Mouse (Mus musculus) hindbrain, embryonic 14.5 days (tissue): ENCODE data around the gene Slc7a1. TPM values are rescaled to one million over a fixed set of nuclear protein-coding genes. Genes with fewer than 3 reads are reported as not detected.

Experiments used
- ATAC-seq: fragments of 200-750 bp; cut with Nextera tagmentation; 2 replicates; pipeline ENCODE4 v1.8.0; 2017; ENCODE audit warnings: moderate number of reproducible peaks, mild to moderate bottlenecking, moderate TSS enrichment, moderate library complexity; ENCODE audit not compliant: low FRiP score
- DNase-seq: peaks from one replicate; pipeline ENCODE4 v3.0.0-alpha.2; 2015; ENCODE audit warnings: low spot score
- H3K27ac ChIP-seq: fragments of 300-500 bp; sonication (generic); 2 replicates; pipeline ENCODE4 v1.5.1; 2014; ENCODE audit warnings: mild to moderate bottlenecking, moderate library complexity
- H3K27me3 ChIP-seq: fragments of 300-500 bp; sonication (generic); 2 replicates; pipeline ENCODE4 v1.6.1; 2014; ENCODE audit warnings: mild to moderate bottlenecking, low read length, mixed read lengths; ENCODE audit not compliant: control insufficient read depth, insufficient read depth
- H3K36me3 ChIP-seq: fragments of 300-500 bp; sonication (generic); replicated peaks from 2 replicates; pipeline ENCODE4 v1.6.1; 2014; ENCODE audit not compliant: control insufficient read depth, insufficient read depth
- H3K4me1 ChIP-seq: fragments of 300-500 bp; sonication (generic); replicated peaks from 2 replicates; pipeline ENCODE4 v1.6.1; 2014; ENCODE audit warnings: antibody characterized with exemption, low read length, mixed read lengths; ENCODE audit not compliant: control insufficient read depth, insufficient read depth
- H3K4me2 ChIP-seq: fragments of 300-500 bp; sonication (generic); replicated peaks from 2 replicates; pipeline ENCODE4 v1.6.1; 2014; ENCODE audit warnings: mild to moderate bottlenecking, moderate library complexity
- H3K4me3 ChIP-seq: fragments of 300-500 bp; sonication (generic); replicated peaks from 2 replicates; pipeline ENCODE4 v1.5.1; 2014; ENCODE audit warnings: mild to moderate bottlenecking, low read length
- H3K9ac ChIP-seq: fragments of 300-500 bp; sonication (generic); 2 replicates; pipeline ENCODE4 v1.6.1; 2014
- H3K9me3 ChIP-seq: fragments of 300-500 bp; sonication (generic); 2 replicates; pipeline ENCODE4 v1.6.1; 2016; ENCODE audit warnings: low read length; ENCODE audit not compliant: control insufficient read depth
- WGBS: fragments of 180-500 bp; shearing (Covaris S2); extraction: QIAGEN DNeasy Blood & Tissue Kit; methylation state at CpG from one replicate; pipeline ENCODE4 v1.1.7; 2014; 5-methylcytosine and 5-hydroxymethylcytosine counted together
- polyA plus RNA-seq: library from polyadenylated mRNA; unstranded; fragments of >200 nt; fragmentation: Nextera tagmentation; extraction: Ambion mirVana; gene quantifications from 2 replicates; pipeline ENCODE4 v1.2.1, GENCODE M21; 2014

Slc7a1 gene
- polyA plus RNA-seq, 1 experiment from 2014 or later, result 58.4 TPM

DNA sequence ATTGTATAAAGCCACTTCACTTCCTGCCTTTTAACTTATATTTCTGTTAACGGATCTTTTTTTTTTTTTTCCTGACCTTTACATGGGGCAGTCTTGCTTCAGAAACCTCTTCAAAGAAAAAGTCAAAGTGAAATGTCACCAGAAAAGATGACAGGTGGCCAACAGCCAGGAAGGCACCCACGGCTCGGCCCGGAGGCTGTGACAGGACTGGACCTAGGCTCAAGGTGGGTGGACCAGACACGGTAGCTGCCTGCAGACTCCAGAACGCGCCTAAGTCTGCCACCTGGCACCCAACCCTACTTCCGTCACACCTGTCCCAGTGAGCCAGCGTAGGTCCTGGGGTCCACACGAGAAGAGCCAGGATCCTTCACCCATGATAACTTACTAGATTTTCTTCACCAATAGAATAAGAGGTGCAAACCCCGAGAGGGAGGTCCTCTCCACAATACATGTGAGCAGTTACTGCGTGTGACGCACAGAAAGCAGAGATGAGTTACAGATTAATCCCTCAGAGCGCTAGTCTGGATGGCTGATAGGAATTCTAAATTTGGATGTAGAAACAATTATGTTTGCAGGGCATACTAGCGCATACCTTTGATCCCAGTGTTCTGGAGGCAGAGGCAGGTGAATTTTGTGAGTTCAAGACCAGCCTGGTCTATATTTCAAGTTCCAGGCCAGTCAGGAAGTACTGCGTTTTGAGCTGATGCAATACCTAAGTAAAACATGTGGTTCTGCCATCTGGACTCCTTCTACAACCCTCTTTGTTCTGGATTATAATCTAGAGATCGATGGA is 22.1 kb downstream of the Slc7a1 start:
- H3K27me3 ChIP-seq, result no peaks in the 10 kb centered on the region
- H3K4me2 ChIP-seq, result no peak overlapping the region
- WGBS, result 91% methylated on average over 17 of the region's 17 CpGs
- H3K9me3 ChIP-seq, result no peaks in the 10 kb centered on the region
- no peak overlapping the region for H3K9ac ChIP-seq
- DNase-seq (no peak), ATAC-seq (no peak)
- H3K27ac ChIP-seq, result no peak overlapping the region
- H3K36me3 ChIP-seq, result no peaks in the 10 kb centered on the region
- no peak overlapping the region for H3K4me3 ChIP-seq
- no peaks in the 10 kb centered on the region for H3K4me1 ChIP-seq

DNA sequence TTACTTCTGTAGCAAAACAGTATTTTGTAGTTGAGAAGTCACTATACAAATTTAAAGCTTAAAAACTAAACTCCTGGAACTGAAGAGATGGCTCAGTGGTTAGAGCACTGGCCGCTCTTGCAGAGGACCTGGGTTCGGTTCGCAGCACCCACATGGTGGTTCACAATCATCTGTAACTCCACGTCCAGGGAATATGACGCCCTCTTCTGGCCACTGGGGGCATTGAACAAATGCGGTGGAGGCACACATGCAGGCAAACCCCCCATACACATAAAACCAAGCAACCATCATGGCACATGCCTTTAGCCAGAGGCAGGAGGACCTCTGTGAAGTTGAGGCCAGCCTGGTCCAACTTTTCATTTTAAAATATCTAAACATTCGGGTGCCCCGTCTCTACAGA is 23.3 kb downstream of the Slc7a1 start:
- WGBS, result 97% methylated on average over 8 of the region's 8 CpGs
- Histone ChIP-seq H3K27me3 (no peaks in the 10 kb centered on the region), H3K4me3 (no peak overlapping the region), H3K36me3 (no peaks in the 10 kb centered on the region), H3K27ac (no peak overlapping the region), H3K4me2 (no peak overlapping the region), H3K4me1 (no peaks in the 10 kb centered on the region), H3K9me3 (no peaks in the 10 kb centered on the region), H3K9ac (no peak overlapping the region)
- no peak for DNase-seq
- ATAC-seq, result no peak

DNA sequence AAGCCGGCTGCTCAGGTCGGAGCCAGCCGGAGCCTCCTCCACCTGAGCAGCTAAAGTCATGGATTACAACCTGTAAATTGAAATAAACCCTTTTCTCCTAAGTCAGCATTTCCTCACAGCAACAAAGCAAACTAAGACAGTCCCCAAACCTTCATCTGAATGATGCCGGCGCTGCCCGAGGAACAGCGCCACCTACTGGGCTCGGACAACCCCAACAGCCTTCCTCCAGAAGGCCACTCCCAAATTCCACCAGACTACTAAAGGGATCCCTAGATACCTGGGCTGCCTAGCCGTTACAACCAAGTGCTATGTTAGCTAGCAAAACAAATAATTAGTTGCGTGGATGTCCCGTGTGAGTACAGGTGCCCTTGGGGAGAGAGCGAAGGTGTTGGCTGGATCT is 24.2 kb downstream of the Slc7a1 start:
- Histone ChIP-seq H3K4me3 (no peak overlapping the region), H3K9ac (no peak overlapping the region), H3K4me2 (no peak overlapping the region), H3K36me3 (no peaks in the 10 kb centered on the region), H3K27me3 (no peaks in the 10 kb centered on the region), H3K4me1 (no peaks in the 10 kb centered on the region), H3K9me3 (no peaks in the 10 kb centered on the region), H3K27ac (no peak overlapping the region)
- WGBS, result 73% methylated on average over 12 of the region's 12 CpGs
- ATAC-seq (no peak), DNase-seq (no peak)

DNA sequence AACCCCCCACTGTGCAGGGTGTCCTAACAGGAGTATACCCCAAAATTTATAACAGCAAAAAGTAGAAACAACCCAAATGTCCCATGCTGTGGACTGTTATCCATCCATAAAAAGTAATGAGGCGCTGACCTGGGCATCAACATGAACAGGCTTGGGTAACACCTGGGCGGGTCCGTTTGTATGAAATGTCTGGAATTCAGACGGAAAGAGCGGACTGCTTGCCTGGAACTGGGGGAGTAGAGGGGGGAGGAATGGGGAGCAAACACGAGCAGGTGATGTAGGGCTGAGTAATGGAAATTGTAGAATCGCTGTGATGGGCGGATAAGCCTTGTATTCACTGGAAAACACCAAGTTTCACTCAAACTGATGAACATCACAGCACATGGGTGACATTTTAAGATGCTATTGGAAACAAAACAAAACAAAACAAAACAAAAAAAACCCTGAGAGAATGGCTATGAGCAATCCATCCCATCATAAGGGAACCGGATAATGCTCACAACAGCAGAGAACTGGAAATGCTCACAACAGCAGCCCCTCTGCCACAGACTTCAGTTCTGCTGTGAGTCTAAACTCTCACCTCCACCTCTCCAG is 26.5 kb downstream of the Slc7a1 start:
- Histone ChIP-seq H3K27ac (no peak overlapping the region), H3K4me1 (no peaks in the 10 kb centered on the region), H3K9me3 (peaks cover 3% of the 10 kb centered on the region; the same call in 1 of the 2 replicates), H3K36me3 (no peaks in the 10 kb centered on the region), H3K27me3 (no peaks in the 10 kb centered on the region), H3K4me2 (no peak overlapping the region), H3K4me3 (no peak overlapping the region), H3K9ac (no peak overlapping the region)
- WGBS, result 92% methylated on average over 9 of the region's 9 CpGs
- ATAC-seq (no peak), DNase-seq (no peak)

DNA sequence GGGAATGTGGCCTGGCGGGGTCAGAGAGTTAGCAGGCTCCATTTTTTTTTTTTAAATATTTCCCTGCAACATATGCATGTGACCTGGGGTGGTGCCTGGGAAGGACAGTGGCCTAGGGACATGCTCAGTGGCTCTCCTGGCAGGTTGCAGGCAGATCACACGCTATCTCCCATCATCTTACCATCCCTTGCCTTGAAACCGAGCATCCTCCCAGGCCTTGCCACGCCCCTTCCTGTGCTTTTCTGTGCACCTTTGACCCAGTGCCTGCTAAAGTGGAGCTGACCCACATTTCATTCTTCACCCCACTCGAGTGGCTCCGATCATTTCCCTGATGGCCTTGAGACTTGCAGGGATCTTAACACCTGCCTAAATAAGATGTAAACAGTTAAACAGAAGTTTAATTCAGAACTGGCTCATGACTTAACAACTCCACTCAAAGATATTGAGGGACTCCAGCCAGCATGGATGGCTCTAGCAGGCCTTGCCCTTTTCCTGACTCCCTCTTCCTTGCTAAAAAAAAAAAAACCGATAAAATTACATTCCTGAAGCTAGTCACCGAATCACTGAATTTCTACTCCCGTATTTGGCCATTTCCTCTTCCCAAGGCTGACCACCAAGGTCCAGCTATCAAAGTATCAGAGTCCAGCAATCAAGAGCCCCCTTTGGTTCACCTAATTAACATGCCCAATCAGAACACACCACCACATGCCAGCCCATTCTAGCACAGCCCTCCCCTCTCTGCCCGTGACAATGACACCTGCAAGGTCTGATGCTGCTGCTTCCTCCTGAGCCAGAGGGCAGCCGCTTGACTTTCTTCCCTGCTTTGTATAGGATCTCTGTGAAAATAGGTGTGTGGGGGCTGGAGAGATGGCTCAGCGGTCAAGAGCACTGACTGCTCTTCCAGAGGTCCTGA is 27.4 kb downstream of the Slc7a1 start:
- ATAC-seq, result no peak
- Histone ChIP-seq H3K4me3 (no peak overlapping the region), H3K9me3 (peaks cover 3% of the 10 kb centered on the region; the same call in 1 of the 2 replicates), H3K9ac (no peak overlapping the region), H3K4me1 (no peaks in the 10 kb centered on the region), H3K4me2 (no peak overlapping the region), H3K27ac (no peak overlapping the region), H3K27me3 (no peaks in the 10 kb centered on the region), H3K36me3 (no peaks in the 10 kb centered on the region)
- no peak for DNase-seq
- 91% methylated on average over 12 of the region's 12 CpGs for WGBS

DNA sequence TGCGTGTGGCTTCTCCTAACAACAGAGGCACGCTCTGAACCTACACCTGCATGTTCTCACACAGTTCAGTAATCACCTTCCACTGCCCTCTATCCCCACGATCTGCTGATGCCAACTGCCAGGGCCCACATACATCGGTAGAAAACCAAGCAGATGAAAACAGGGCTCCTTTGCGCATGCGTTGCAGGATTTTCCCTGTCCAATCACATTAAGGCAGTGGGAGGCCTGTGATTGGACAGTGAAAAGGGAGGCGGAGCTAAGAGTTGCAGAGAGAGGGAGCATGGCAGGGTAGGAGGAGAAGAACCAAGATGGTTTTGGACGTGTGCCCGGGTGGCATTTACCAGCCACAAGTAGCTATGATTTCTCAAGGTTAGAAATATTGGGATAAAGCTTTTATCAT is 28.3 kb downstream of the Slc7a1 start:
- Histone ChIP-seq H3K9me3 (peaks cover 3% of the 10 kb centered on the region; the same call in 1 of the 2 replicates), H3K9ac (no peak overlapping the region), H3K4me1 (no peaks in the 10 kb centered on the region), H3K4me2 (no peak overlapping the region), H3K27me3 (no peaks in the 10 kb centered on the region), H3K27ac (no peak overlapping the region), H3K4me3 (no peak overlapping the region), H3K36me3 (no peaks in the 10 kb centered on the region)
- WGBS, result 95% methylated on average over 9 of the region's 9 CpGs
- DNase-seq (no peak), ATAC-seq (no peak)

DNA sequence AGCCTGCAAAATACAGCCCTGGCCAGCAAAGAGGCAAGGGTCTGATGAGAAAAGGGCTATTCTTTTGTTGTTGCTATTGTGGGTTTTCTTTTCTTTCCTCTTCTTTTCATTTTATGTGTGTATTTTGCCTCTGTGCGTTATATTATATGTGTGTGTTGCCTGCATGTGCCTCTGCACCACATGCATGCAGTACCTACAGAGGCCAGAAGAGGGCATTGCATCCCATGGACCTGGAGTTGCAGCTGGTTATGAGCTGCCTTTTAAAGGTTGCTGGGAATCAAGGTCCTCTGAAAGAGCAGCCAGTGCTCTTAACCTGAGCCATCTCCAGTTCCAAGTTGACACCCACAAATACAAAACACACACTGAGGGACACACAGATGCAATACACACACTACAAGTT is 29.1 kb downstream of the Slc7a1 start:
- no peak overlapping the region for H3K9ac ChIP-seq
- WGBS, result 100% methylated on average over 1 of the region's 1 CpGs
- H3K4me2 ChIP-seq, result no peak overlapping the region
- H3K4me1 ChIP-seq, result no peaks in the 10 kb centered on the region
- H3K4me3 ChIP-seq, result no peak overlapping the region
- no peak overlapping the region for H3K27ac ChIP-seq
- H3K36me3 ChIP-seq, result no peaks in the 10 kb centered on the region
- peaks cover 3% of the 10 kb centered on the region; the same call in 1 of the 2 replicates for H3K9me3 ChIP-seq
- no peaks in the 10 kb centered on the region for H3K27me3 ChIP-seq
- ATAC-seq (no peak), DNase-seq (no peak)

DNA sequence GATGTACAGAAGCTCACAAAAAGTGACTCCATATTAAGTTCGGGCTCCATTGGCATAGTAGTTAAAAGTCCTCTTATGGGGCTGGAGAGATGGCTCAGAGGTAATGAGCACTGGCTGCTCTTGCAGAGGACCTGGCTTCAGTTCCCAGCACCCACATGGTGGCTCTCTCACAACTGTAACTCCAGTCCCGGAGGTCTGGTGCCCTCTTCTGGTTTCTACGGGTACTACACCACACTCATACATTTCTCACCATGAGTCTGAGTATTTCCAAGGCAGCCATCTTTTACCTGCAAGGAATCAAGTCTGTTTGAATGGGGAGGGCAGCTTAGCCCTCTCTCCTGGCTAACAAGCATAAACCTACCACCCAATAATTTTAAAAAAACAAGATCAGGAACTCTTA is 30.5 kb downstream of the Slc7a1 start:
- H3K27ac ChIP-seq, result no peak overlapping the region
- H3K9ac ChIP-seq, result no peak overlapping the region
- H3K27me3 ChIP-seq, result no peaks in the 10 kb centered on the region
- DNase-seq, result no peak
- H3K4me3 ChIP-seq, result no peak overlapping the region
- peaks cover 3% of the 10 kb centered on the region; the same call in 1 of the 2 replicates for H3K9me3 ChIP-seq
- H3K4me2 ChIP-seq, result no peak overlapping the region
- WGBS, result 94% methylated on average over 3 of the region's 3 CpGs
- H3K36me3 ChIP-seq, result no peaks in the 10 kb centered on the region
- ATAC-seq, result no peak
- H3K4me1 ChIP-seq, result no peaks in the 10 kb centered on the region

DNA sequence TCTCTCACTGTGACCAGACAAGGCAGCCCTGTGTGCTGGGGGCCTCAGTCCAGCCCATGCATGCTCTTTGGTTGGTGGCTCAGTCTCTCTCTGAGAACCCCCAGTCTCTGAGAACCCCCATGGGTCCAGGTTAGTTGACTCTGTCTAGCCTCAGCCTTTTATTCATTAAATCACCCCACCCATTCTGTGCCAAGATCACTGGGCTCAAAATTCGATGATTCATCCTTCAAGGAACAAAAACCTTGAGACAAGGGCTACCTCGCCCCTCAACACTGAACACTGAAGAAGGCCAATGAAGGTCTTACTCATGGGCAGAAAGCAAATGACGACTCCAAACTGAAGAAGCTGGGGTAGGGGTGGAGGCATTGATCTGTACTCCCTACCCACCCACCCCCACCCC is 31.9 kb downstream of the Slc7a1 start:
- DNase-seq, result no peak
- H3K9ac ChIP-seq, result no peak overlapping the region
- H3K36me3 ChIP-seq, result no peaks in the 10 kb centered on the region
- no peak overlapping the region for H3K4me3 ChIP-seq
- 87% methylated on average over 3 of the region's 3 CpGs for WGBS
- H3K27ac ChIP-seq, result no peak overlapping the region
- no peak for ATAC-seq
- no peaks in the 10 kb centered on the region for H3K27me3 ChIP-seq
- H3K4me1 ChIP-seq, result no peaks in the 10 kb centered on the region
- no peak overlapping the region for H3K4me2 ChIP-seq
- peaks cover 3% of the 10 kb centered on the region; the same call in 1 of the 2 replicates for H3K9me3 ChIP-seq
